Mouse (Mus musculus): ENCODE data around the gene Sox11. TPM values are rescaled to one million over a fixed set of nuclear protein-coding genes. Genes with fewer than 3 reads are reported as not detected.

Sox11 gene
- polyA plus RNA-seq, 1 experiment from 2014 or later, result 52.6 TPM

GRCm38 (mm10) chr12:27293208-27293607, 49.2 kb downstream of the Sox11 start:
- no peak overlapping the region for H3K4me2 ChIP-seq
- 49% methylated on average over 1 of the region's 1 CpGs for WGBS
- H3K4me3 ChIP-seq (ENCODE audit: low read depth, low read length), result no peak overlapping the region
- DNase-seq, result no peak
- no peaks in the 10 kb centered on the region for H3K4me1 ChIP-seq (ENCODE audit: insufficient read depth)
- no peaks in the 10 kb centered on the region for H3K36me3 ChIP-seq (ENCODE audit: insufficient read depth)
- ATAC-seq (ENCODE audit: insufficient read depth), result no peak
- no peaks in the 10 kb centered on the region for H3K9me3 ChIP-seq (ENCODE audit: low read depth, low read length)
- H3K9ac ChIP-seq, result no peak overlapping the region
- H3K27ac ChIP-seq (ENCODE audit: low read depth), result no peak overlapping the region
- H3K27me3 ChIP-seq (ENCODE audit: insufficient read depth, low read length), result no peaks in the 10 kb centered on the region
- TF ChIP-seq CTCF (IDR thresholded peaks at IDR 0.05; ENCODE audit: low read depth), result no peak

All from lung, embryonic 14.5 days (tissue).